Mouse (Mus musculus): Measurements from ENCODE around the gene Calr4. TPM values are rescaled to one million over a fixed set of nuclear protein-coding genes. Genes with fewer than 3 reads are reported as not detected.
A peak's percentile ranks its signal among the peaks of the same experiment; 100 is the strongest.

Calr4 gene
- polyA plus RNA-seq, 1 experiment from 2014 or later = 0.40 TPM

DNA sequence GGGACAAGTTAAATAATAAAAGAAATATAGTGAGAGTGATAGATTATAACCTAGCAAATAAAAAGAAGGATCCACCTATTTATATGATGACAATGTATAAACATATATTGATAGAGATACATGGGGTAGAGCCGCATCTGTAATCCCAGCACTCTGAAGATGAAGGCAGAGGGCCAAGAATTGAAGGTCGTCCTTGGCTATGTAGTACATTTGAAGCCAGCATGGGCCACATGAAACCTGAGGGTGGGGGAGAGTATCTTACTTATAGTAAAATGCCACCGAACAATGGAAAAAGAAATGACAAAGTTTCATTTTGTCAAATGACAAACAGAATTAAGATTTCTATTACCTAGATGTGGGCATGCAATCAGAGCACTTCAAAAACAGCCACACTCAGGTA lies 31.8 kb downstream of the Calr4 start:
- no peaks in the 10 kb centered on the region for H3K9me3 ChIP-seq
- H3K9ac ChIP-seq = no peak overlapping the region
- 92% methylated on average over 3 of the region's 3 CpGs for WGBS
- ATAC-seq (replicated peaks) = no peak
- H3K4me3 ChIP-seq = no peak overlapping the region
- no peak overlapping the region for H3K27ac ChIP-seq
- H3K27me3 ChIP-seq (replicated peaks) = no peaks in the 10 kb centered on the region
- H3K36me3 ChIP-seq (replicated peaks) = no peaks in the 10 kb centered on the region
- H3K4me1 ChIP-seq = no peaks in the 10 kb centered on the region
- H3K4me2 ChIP-seq = no peak overlapping the region

DNA sequence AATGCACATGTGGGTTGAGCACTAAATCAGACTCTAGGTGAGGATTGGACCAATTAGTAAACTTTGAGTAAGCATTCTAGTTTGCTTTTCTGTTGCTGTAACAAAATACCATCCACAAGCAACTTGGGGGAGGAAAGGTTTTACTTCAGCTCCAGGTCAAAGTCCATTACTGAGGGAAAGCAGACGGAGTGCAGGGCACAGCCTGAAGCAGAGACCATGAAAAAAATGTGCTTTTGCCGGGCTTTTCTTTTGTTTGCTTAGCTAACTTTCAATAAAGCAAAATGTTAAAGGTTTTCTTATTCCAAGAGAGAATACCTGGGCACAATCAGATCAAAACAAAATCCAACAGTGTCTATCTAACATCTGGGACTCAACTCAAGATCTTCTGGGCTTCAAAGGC lies 32.5 kb downstream of the Calr4 start:
- WGBS = 85% methylated on average over 2 of the region's 2 CpGs
- no peak for ATAC-seq (replicated peaks)

GRCm38 (mm10) chr4:109267452-109267851 lies 33.2 kb downstream of the Calr4 start:
- Histone ChIP-seq H3K4me3 (no peak overlapping the region), H3K4me1 (no peaks in the 10 kb centered on the region), H3K36me3 (replicated peaks) (no peaks in the 10 kb centered on the region), H3K4me2 (no peak overlapping the region), H3K9ac (no peak overlapping the region), H3K9me3 (no peaks in the 10 kb centered on the region), H3K27me3 (replicated peaks) (no peaks in the 10 kb centered on the region), H3K27ac (no peak overlapping the region)
- no peak for ATAC-seq (replicated peaks)
- WGBS = 88% methylated on average over 3 of the region's 3 CpGs

More for the DNA sequence above, 32.5 kb downstream of the Calr4 start:
- Histone ChIP-seq H3K4me2 (no peak overlapping the region), H3K4me3 (no peak overlapping the region), H3K9ac (no peak overlapping the region), H3K36me3 (replicated peaks) (no peaks in the 10 kb centered on the region), H3K4me1 (no peaks in the 10 kb centered on the region), H3K27me3 (replicated peaks) (no peaks in the 10 kb centered on the region), H3K27ac (no peak overlapping the region), H3K9me3 (no peaks in the 10 kb centered on the region)

DNA sequence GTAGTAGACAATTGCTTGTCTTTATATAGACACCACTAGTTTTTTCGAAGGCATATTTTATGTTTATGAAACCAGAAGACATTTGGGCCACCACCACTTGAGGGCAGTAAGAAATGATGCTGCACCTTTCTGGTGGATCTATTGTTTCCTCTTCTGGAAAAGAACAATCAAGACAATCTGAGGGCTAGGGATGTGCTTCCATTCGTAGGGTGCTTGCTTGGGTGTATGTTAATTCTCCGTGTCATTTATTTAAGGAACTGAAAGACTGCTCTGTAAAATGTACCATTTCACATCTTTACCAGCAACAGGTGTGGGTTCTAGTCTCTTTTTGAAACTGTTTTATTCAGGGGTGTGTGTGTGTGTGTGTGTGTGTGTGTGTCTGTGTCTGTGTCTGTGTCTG lies 34.6 kb downstream of the Calr4 start:
- no peak overlapping the region for H3K4me3 ChIP-seq
- H3K4me1 ChIP-seq = no peaks in the 10 kb centered on the region
- no peak for ATAC-seq (replicated peaks)
- no peak overlapping the region for H3K9ac ChIP-seq
- WGBS = 89% methylated on average over 3 of the region's 3 CpGs
- no peak overlapping the region for H3K27ac ChIP-seq
- no peaks in the 10 kb centered on the region for H3K9me3 ChIP-seq
- H3K36me3 ChIP-seq (replicated peaks) = no peaks in the 10 kb centered on the region
- H3K27me3 ChIP-seq (replicated peaks) = no peaks in the 10 kb centered on the region
- H3K4me2 ChIP-seq = no peak overlapping the region

DNA sequence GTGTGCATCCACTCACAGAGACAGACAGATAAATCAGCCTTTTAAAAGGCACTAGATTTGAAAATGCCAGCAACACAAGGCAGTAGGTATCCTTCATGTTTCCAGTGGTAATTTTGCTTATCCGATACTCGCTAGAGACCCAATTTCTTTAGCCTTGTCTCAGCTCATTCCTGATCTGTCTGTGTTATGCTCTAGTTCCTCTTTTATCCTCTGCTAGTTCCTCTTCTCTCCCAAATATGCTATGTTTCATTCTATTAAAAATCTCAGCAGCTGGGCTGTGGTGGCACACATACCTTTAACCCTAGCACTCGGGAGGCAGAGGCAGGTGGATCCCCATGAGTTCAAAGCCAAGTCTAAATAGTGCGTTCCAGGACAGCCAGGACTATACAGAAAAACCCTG lies 37.5 kb downstream of the Calr4 start:
- Histone ChIP-seq H3K4me3 (no peak overlapping the region), H3K4me1 (no peaks in the 10 kb centered on the region), H3K36me3 (replicated peaks) (no peaks in the 10 kb centered on the region), H3K9me3 (no peaks in the 10 kb centered on the region), H3K4me2 (no peak overlapping the region), H3K9ac (no peak overlapping the region), H3K27ac (no peak overlapping the region), H3K27me3 (replicated peaks) (no peaks in the 10 kb centered on the region)
- no peak for ATAC-seq (replicated peaks)
- WGBS = 93% methylated on average over 4 of the region's 4 CpGs

DNA sequence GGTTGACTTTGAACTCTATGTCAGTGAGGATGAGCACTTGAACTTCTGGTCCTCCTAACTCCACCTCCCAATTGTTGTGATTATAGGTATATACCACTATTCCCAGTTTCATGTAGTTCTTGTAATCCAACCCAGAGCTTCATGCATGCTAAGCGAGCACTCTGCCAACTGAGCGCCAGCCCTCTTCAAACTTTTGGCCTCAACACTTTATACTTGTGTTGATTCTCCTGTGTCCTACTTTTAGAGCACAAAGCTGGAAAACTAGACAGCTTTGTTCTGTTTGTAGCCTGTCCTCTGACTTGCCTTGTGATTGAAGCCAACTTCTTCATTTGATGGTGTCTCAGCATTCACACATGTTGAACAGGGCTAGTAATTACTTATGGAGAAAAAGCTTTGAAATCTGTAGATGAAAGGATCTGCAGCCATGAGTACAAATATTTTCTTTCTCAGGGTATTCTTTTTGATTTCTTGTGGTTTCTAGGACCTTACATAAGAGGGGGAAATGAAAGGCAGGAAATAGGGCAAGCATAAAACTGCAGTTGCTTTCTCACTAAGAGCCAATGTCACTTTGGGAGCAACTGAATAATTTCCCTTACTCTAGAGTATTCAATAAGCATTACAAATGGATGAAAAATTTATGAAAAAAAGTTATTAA lies 39.4 kb downstream of the Calr4 start:
- H3K9ac ChIP-seq = no peak overlapping the region
- H3K27ac ChIP-seq = no peak overlapping the region
- ATAC-seq (replicated peaks) = no peak
- no peak overlapping the region for H3K4me3 ChIP-seq
- no peaks in the 10 kb centered on the region for H3K9me3 ChIP-seq
- no peaks in the 10 kb centered on the region for H3K4me1 ChIP-seq
- H3K27me3 ChIP-seq (replicated peaks) = no peaks in the 10 kb centered on the region
- WGBS = 91% methylated on average over 2 of the region's 2 CpGs
- no peaks in the 10 kb centered on the region for H3K36me3 ChIP-seq (replicated peaks)
- H3K4me2 ChIP-seq = no peak overlapping the region

DNA sequence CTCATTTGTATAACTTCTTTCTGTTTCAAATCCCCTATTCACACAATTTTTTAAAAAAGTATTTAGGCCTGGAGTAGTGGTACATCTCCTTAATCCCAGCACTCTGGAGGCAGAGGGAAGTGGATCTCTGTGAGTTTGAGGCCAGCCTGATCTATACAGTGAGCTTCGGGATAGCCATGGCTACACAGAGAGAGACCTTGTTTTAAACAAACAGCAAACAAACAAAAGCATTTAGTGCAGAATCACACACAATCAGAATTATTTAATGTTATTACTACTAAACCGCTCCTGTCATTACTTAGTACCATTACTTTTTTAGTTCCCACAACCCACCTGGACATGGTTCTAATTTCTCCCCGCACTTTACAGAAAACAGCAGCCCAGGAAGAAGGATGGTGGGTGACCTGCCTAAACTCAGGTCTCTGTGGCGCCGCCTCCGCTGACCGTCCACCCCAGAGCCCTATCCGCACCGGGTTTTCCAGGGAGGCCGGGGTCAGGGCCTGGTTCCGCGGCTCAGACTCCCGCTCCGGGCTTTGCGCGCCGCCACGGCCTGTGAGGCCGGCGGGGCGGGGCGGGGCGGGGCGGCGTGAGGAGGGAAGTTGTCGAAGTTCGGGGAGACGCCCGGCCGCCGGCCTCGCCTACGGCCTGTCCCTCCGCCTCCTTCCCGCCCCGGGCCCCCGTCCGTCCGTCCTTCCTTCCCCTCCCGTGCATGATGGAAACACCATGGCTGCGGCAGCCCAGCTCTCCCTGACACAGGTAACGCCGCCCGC lies 45.6 kb downstream of the Calr4 start, which contains the start of gene Eps15:
TSS of gene Eps15 (plus strand) at position 580 of the 770 bp plus-strand sequence.
- no peaks in the 10 kb centered on the region for H3K27me3 ChIP-seq (replicated peaks)
- no peaks in the 10 kb centered on the region for H3K36me3 ChIP-seq (replicated peaks)
- peak within 1 kb of the TSS; percentile 78 for H3K4me2 ChIP-seq
- no peak within 1 kb of the TSS for H3K27ac ChIP-seq
- H3K4me1 ChIP-seq = peaks cover 5% of the 10 kb centered on the region; the same call in 1 of the 2 replicates
- peak within 1 kb of the TSS; percentile 60 for H3K9ac ChIP-seq
- WGBS = 3% methylated on average over 42 of the region's 44 CpGs
- peak; percentile 97 for ATAC-seq (replicated peaks)
- peak within 1 kb of the TSS; percentile 63 for H3K4me3 ChIP-seq
- H3K9me3 ChIP-seq = no peaks in the 10 kb centered on the region

DNA sequence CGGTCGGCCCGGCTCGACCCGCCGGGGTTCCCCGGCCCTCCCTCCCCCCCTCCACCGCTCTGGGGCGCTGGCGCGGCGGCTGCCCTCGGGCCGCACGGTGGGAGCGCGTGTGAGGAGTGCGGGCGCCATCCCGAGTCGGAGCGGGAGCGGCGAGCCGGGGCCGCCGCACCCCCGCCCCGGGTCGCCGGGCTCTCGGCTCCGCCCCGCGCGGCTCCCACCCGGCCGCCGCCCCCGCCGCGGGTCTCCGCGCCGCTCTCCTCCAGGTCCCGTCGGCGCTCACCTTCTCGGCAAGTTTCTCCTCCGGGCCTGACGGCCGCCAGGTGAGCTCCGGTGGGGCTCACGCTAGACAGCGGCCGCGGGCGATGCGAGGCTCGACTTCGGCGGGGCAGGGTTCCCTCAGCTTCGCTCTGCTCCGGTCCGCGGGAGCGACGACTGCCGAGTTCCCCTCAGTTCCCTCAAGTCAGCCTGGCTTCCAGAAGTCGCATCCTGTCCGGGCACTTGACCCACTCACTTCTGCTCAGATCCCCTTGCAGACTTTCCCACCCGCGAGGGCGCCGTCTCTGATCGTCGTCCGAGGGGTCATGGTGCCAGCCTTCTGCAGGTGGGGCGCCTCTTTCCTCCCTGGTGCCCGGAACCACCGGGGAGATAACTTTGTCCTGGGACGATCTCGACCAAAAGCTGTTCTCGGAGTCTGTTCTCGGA lies 46.3 kb downstream of the Calr4 start:
- peak; percentile 89 for ATAC-seq (replicated peaks)
- Histone ChIP-seq H3K9ac (peak overlapping the region; percentile 60), H3K27ac (no peak overlapping the region), H3K9me3 (no peaks in the 10 kb centered on the region), H3K27me3 (replicated peaks) (no peaks in the 10 kb centered on the region), H3K4me1 (peaks cover 5% of the 10 kb centered on the region; the same call in 1 of the 2 replicates), H3K4me2 (peak overlapping the region; percentile 78), H3K36me3 (replicated peaks) (no peaks in the 10 kb centered on the region), H3K4me3 (peak overlapping the region; percentile 63)
- under 1% methylated on average over 60 of the region's 85 CpGs for WGBS

DNA sequence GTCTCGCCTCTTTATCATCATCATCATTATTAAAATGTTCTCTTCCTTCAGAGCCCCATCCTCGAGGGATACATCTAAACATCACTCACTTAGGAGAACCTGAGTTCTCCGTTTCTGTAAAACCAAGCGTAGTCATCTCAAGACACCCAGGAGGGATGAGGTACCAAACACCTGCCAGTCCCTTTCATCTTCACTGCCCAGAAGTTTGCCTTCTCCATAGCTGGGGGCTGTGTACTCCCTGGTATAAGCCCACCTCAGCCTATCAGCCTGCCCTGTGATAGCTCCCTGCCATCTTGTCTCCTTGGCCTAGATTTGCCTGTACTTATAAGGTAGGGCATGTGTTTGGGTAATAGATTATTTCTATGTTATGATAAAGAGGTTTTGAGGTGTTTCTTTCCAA lies 46.9 kb downstream of the Calr4 start:
- H3K4me2 ChIP-seq = peak overlapping the region; percentile 78
- H3K27me3 ChIP-seq (replicated peaks) = no peaks in the 10 kb centered on the region
- H3K4me3 ChIP-seq = peak overlapping the region; percentile 63
- H3K9ac ChIP-seq = peak overlapping the region; percentile 60; the same call in 1 of the 2 replicates
- no peaks in the 10 kb centered on the region for H3K9me3 ChIP-seq
- no peaks in the 10 kb centered on the region for H3K36me3 ChIP-seq (replicated peaks)
- no peak overlapping the region for H3K27ac ChIP-seq
- no peak for ATAC-seq (replicated peaks)
- WGBS = 9% methylated on average over 4 of the region's 4 CpGs
- peaks cover 5% of the 10 kb centered on the region; the same call in 1 of the 2 replicates for H3K4me1 ChIP-seq

GRCm38 (mm10) chr4:109281946-109282345 lies 47.7 kb downstream of the Calr4 start:
- Histone ChIP-seq H3K9ac (no peak overlapping the region), H3K27ac (no peak overlapping the region), H3K4me3 (no peak overlapping the region), H3K36me3 (replicated peaks) (no peaks in the 10 kb centered on the region), H3K9me3 (no peaks in the 10 kb centered on the region), H3K4me1 (peaks cover 5% of the 10 kb centered on the region; the same call in 1 of the 2 replicates), H3K4me2 (peak overlapping the region; percentile 78), H3K27me3 (replicated peaks) (no peaks in the 10 kb centered on the region)
- 97% methylated on average over 1 of the region's 1 CpGs for WGBS
- ATAC-seq (replicated peaks) = no peak

GRCm38 (mm10) chr4:109294629-109295028 lies 60.3 kb downstream of the Calr4 start:
- no peak for ATAC-seq (replicated peaks)

DNA sequence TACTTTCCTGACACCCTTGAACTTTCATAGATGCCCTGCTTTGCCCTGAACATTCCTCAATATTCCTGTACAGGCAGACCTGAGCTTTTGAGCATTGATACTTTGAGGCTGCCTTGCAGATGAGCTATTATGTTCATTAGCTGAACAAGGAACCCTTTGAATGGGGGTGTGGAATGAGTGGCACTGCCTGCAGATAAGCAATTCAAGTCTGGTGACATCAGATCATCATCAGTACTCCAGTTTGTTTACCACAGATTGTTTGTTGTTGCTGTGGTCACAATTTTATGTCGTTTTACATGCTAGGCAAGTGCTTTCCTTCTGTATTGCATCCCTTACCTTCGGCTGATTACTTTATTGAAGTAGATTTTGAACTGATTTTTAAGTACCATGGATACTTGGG lies 62.2 kb downstream of the Calr4 start:
- 83% methylated on average over 2 of the region's 2 CpGs for WGBS
- H3K9me3 ChIP-seq = no peaks in the 10 kb centered on the region
- H3K4me1 ChIP-seq = no peaks in the 10 kb centered on the region
- no peaks in the 10 kb centered on the region for H3K36me3 ChIP-seq (replicated peaks)
- no peak overlapping the region for H3K4me3 ChIP-seq
- no peaks in the 10 kb centered on the region for H3K27me3 ChIP-seq (replicated peaks)
- no peak overlapping the region for H3K4me2 ChIP-seq
- H3K9ac ChIP-seq = no peak overlapping the region
- no peak for ATAC-seq (replicated peaks)
- no peak overlapping the region for H3K27ac ChIP-seq

More at GRCm38 (mm10) chr4:109294629-109295028, 60.3 kb downstream of the Calr4 start:
- H3K36me3 ChIP-seq (replicated peaks) = no peaks in the 10 kb centered on the region
- H3K27ac ChIP-seq = no peak overlapping the region
- no peaks in the 10 kb centered on the region for H3K27me3 ChIP-seq (replicated peaks)
- no peak overlapping the region for H3K9ac ChIP-seq
- no peaks in the 10 kb centered on the region for H3K4me1 ChIP-seq
- no peak overlapping the region for H3K4me2 ChIP-seq
- H3K9me3 ChIP-seq = no peaks in the 10 kb centered on the region
- no peak overlapping the region for H3K4me3 ChIP-seq
